Mouse (Mus musculus): Measurements from ENCODE around the gene Ror1. TPM values are rescaled to one million over a fixed set of nuclear protein-coding genes. Genes with fewer than 3 reads are reported as not detected.

Ror1 gene
- polyA plus RNA-seq, 1 experiment from 2014 or later, result 0.29 TPM

DNA sequence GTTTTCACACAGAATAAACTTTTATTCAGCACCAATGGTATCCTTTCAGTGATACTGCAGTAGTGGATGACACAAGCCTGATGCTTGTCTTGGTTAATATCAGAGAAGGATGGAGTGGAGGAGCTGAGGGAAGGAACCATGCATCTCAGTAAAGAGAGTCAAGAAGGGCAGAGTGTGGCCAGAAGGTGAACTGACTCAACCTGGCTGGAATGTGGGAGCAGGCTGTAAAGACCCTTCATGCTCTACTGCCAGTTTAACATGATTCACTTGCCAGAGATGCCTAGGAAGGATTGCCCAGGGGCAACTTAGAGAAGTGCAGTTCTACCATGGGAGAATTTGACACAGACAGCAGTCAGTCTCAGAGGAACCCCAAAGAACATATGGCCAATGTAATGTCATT lies 191.2 kb downstream of the Ror1 start:
- Histone ChIP-seq H3K27ac (replicated peaks) (no peak overlapping the region), H3K4me2 (no peak overlapping the region), H3K9ac (no peak overlapping the region), H3K36me3 (replicated peaks) (no peaks in the 10 kb centered on the region), H3K4me3 (replicated peaks) (no peak overlapping the region), H3K4me1 (replicated peaks) (no peaks in the 10 kb centered on the region), H3K27me3 (no peaks in the 10 kb centered on the region), H3K9me3 (replicated peaks) (no peaks in the 10 kb centered on the region)
- ATAC-seq (ENCODE audit: insufficient read depth), result no peak

GRCm38 (mm10) chr4:100287829-100288228 lies 192.2 kb downstream of the Ror1 start:
- Histone ChIP-seq H3K9me3 (replicated peaks) (no peaks in the 10 kb centered on the region), H3K4me3 (replicated peaks) (no peak overlapping the region), H3K9ac (no peak overlapping the region), H3K27ac (replicated peaks) (no peak overlapping the region), H3K4me2 (no peak overlapping the region), H3K27me3 (no peaks in the 10 kb centered on the region), H3K4me1 (replicated peaks) (no peaks in the 10 kb centered on the region), H3K36me3 (replicated peaks) (no peaks in the 10 kb centered on the region)
- WGBS (ENCODE audit: insufficient replicate concordance), result 70% methylated on average over 4 of the region's 4 CpGs
- ATAC-seq (ENCODE audit: insufficient read depth), result no peak

GRCm38 (mm10) chr4:100291015-100291651 lies 195.5 kb downstream of the Ror1 start:
- Histone ChIP-seq H3K4me2 (no peak overlapping the region), H3K27me3 (no peaks in the 10 kb centered on the region), H3K4me1 (replicated peaks) (no peaks in the 10 kb centered on the region), H3K4me3 (replicated peaks) (no peak overlapping the region), H3K9me3 (replicated peaks) (no peaks in the 10 kb centered on the region), H3K9ac (no peak overlapping the region), H3K36me3 (replicated peaks) (no peaks in the 10 kb centered on the region), H3K27ac (replicated peaks) (no peak overlapping the region)
- ATAC-seq (ENCODE audit: insufficient read depth), result no peak
- 58% methylated on average over 5 of the region's 5 CpGs for WGBS (ENCODE audit: insufficient replicate concordance)

GRCm38 (mm10) chr4:100297678-100298077 lies 202.1 kb downstream of the Ror1 start:
- no peak for ATAC-seq (ENCODE audit: insufficient read depth)
- 50% methylated on average over 6 of the region's 6 CpGs for WGBS (ENCODE audit: insufficient replicate concordance)
- Histone ChIP-seq H3K4me1 (replicated peaks) (no peaks in the 10 kb centered on the region), H3K4me2 (no peak overlapping the region), H3K9me3 (replicated peaks) (no peaks in the 10 kb centered on the region), H3K27ac (replicated peaks) (no peak overlapping the region), H3K4me3 (replicated peaks) (no peak overlapping the region), H3K27me3 (no peaks in the 10 kb centered on the region), H3K9ac (no peak overlapping the region), H3K36me3 (replicated peaks) (no peaks in the 10 kb centered on the region)

DNA sequence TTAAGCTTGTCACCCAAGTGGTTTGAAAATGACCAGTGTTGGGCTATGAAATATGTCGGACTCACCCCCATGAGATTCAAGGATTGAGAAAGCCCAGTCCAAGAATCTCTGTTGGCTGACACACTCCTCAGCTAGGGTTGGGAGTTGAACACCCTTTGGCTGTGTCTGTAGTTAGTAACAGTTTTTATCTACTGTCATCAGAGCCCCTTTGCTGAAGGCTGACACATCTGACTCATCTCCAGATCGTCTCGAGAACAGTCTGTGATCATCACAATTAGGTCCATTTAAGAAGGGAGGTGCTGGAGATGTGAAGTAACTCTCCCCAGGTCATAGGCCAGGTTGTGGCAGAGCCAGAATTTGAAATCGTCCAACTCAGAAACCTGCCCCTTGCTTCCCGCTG lies 203.0 kb downstream of the Ror1 start:
- Histone ChIP-seq H3K4me1 (replicated peaks) (no peaks in the 10 kb centered on the region), H3K4me2 (no peak overlapping the region), H3K27me3 (no peaks in the 10 kb centered on the region), H3K27ac (replicated peaks) (no peak overlapping the region), H3K9ac (no peak overlapping the region), H3K4me3 (replicated peaks) (no peak overlapping the region), H3K9me3 (replicated peaks) (no peaks in the 10 kb centered on the region), H3K36me3 (replicated peaks) (no peaks in the 10 kb centered on the region)
- ATAC-seq (ENCODE audit: insufficient read depth), result no peak
- WGBS (ENCODE audit: insufficient replicate concordance), result 53% methylated on average over 5 of the region's 5 CpGs

DNA sequence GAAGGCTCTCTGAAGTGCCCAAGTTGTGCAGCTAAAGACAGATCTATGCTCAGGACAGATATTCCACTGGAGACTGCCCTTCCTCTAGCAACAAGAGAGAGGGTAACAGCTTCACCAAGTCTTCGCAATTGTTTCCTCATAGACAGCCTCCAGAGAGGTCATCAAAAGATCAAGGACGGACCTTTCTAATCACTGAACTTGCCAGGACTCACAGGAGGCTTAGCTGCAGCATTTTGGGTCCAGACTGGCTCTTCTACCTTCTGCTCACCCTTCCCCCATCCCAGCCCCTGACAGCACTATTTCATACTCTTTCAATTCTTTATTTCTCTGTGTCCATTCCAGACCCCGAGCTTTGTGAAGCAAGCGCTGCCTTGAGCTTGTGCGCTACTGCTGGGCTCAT lies 204.6 kb downstream of the Ror1 start:
- H3K9ac ChIP-seq, result no peak overlapping the region

GRCm38 (mm10) chr4:100301423-100301822 lies 205.8 kb downstream of the Ror1 start:
- whole genome bisulfite sequencing (ENCODE audit: insufficient replicate concordance), result 40% methylated on average over 1 of the region's 1 CpGs
- Histone ChIP-seq H3K27me3 (no peaks in the 10 kb centered on the region), H3K27ac (replicated peaks) (no peak overlapping the region)

More for the DNA sequence above, 204.6 kb downstream of the Ror1 start:
- no peaks in the 10 kb centered on the region for H3K9me3 ChIP-seq (replicated peaks)
- H3K27me3 ChIP-seq, result no peaks in the 10 kb centered on the region
- H3K36me3 ChIP-seq (replicated peaks), result no peaks in the 10 kb centered on the region
- H3K4me2 ChIP-seq, result no peak overlapping the region
- H3K4me3 ChIP-seq (replicated peaks), result no peak overlapping the region
- WGBS (ENCODE audit: insufficient replicate concordance), result 60% methylated on average over 5 of the region's 5 CpGs
- H3K27ac ChIP-seq (replicated peaks), result no peak overlapping the region
- no peaks in the 10 kb centered on the region for H3K4me1 ChIP-seq (replicated peaks)
- ATAC-seq (ENCODE audit: insufficient read depth), result no peak

GRCm38 (mm10) chr4:100307365-100307764 lies 211.8 kb downstream of the Ror1 start:
- no peaks in the 10 kb centered on the region for H3K9me3 ChIP-seq (replicated peaks)
- 50% methylated on average over 4 of the region's 4 CpGs for WGBS (ENCODE audit: insufficient replicate concordance)
- H3K4me1 ChIP-seq (replicated peaks), result no peaks in the 10 kb centered on the region
- H3K4me3 ChIP-seq (replicated peaks), result no peak overlapping the region
- no peak for ATAC-seq (ENCODE audit: insufficient read depth)
- no peaks in the 10 kb centered on the region for H3K36me3 ChIP-seq (replicated peaks)
- no peak overlapping the region for H3K4me2 ChIP-seq
- no peak overlapping the region for H3K27ac ChIP-seq (replicated peaks)
- H3K27me3 ChIP-seq, result no peaks in the 10 kb centered on the region
- no peak overlapping the region for H3K9ac ChIP-seq

More at GRCm38 (mm10) chr4:100301423-100301822, 205.8 kb downstream of the Ror1 start:
- no peaks in the 10 kb centered on the region for H3K4me1 ChIP-seq (replicated peaks)
- H3K4me2 ChIP-seq, result no peak overlapping the region
- no peak for ATAC-seq (ENCODE audit: insufficient read depth)
- no peak overlapping the region for H3K4me3 ChIP-seq (replicated peaks)
- H3K9ac ChIP-seq, result no peak overlapping the region
- no peaks in the 10 kb centered on the region for H3K9me3 ChIP-seq (replicated peaks)
- no peaks in the 10 kb centered on the region for H3K36me3 ChIP-seq (replicated peaks)

GRCm38 (mm10) chr4:100311775-100312537 lies 216.4 kb downstream of the Ror1 start:
- Histone ChIP-seq H3K9me3 (replicated peaks) (no peaks in the 10 kb centered on the region), H3K4me2 (no peak overlapping the region), H3K4me3 (replicated peaks) (no peak overlapping the region), H3K36me3 (replicated peaks) (no peaks in the 10 kb centered on the region), H3K9ac (no peak overlapping the region), H3K27me3 (no peaks in the 10 kb centered on the region), H3K4me1 (replicated peaks) (no peaks in the 10 kb centered on the region), H3K27ac (replicated peaks) (no peak overlapping the region)
- 67% methylated on average over 10 of the region's 10 CpGs for WGBS (ENCODE audit: insufficient replicate concordance)
- no peak for ATAC-seq (ENCODE audit: insufficient read depth)

GRCm38 (mm10) chr4:100315066-100315465 lies 219.5 kb downstream of the Ror1 start:
- Histone ChIP-seq H3K4me3 (replicated peaks) (no peak overlapping the region), H3K27me3 (no peaks in the 10 kb centered on the region), H3K27ac (replicated peaks) (no peak overlapping the region), H3K4me1 (replicated peaks) (no peaks in the 10 kb centered on the region), H3K36me3 (replicated peaks) (no peaks in the 10 kb centered on the region), H3K4me2 (no peak overlapping the region), H3K9me3 (replicated peaks) (no peaks in the 10 kb centered on the region), H3K9ac (no peak overlapping the region)
- WGBS (ENCODE audit: insufficient replicate concordance), result 36% methylated on average over 1 of the region's 1 CpGs
- ATAC-seq (ENCODE audit: insufficient read depth), result no peak

- Histone ChIP-seq H3K27ac (replicated peaks) (no peak overlapping the region), H3K4me1 (replicated peaks) (peaks cover 5% of the 10 kb centered on the region; the same call in 1 of the 2 replicates), H3K27me3 (no peaks in the 10 kb centered on the region), H3K9me3 (replicated peaks) (no peaks in the 10 kb centered on the region), H3K4me2 (no peak overlapping the region), H3K9ac (no peak overlapping the region), H3K36me3 (replicated peaks) (no peaks in the 10 kb centered on the region), H3K4me3 (replicated peaks) (no peak overlapping the region)
- WGBS (ENCODE audit: insufficient replicate concordance), result 57% methylated on average over 6 of the region's 6 CpGs
- ATAC-seq (ENCODE audit: insufficient read depth), result peak; percentile 69
These were observed 226.2 kb downstream of the Ror1 start for GRCm38 (mm10) chr4:100321758-100322157.

Data from liver, embryonic 15.5 days (tissue).